ENCODE assay signal across 8 mouse cellular contexts in the genomic region with DNA sequence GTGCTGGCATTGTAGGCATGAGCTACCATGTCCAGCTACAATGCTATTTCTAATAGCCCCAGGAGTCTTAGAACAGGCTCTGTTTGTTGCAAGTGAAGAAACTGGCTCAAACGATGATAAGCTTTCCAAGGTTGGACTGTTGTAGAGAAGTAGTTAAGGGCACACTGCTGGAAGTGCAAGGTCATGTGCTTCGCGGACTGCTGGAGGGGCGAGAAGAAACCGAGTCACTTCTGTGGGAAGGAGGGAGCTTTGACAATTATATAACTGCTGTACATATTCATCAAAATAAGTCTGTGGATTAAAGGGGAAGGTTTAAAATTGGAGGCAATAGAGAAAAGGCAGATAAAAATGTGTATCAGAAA. TPM values are rescaled to one million over a fixed set of nuclear protein-coding genes. Genes with fewer than 3 reads are reported as not detected.
DNase-seq lines count a peak whose midpoint lies in the region; ATAC-seq and TF ChIP-seq lines count a peak whose summit lies in the region.

No protein-coding gene starts in this region.

- peaks cover 14% of the 10 kb centered on the region for H3K4me1 ChIP-seq in forebrain, embryonic 12.5 days
- no peaks in the 10 kb centered on the region for H3K4me1 ChIP-seq in forebrain, postnatal 0 days (ENCODE audit: insufficient read depth)
- peaks cover 2% of the 10 kb centered on the region for H3K4me1 ChIP-seq in lung, embryonic 16.5 days (replicated peaks; ENCODE audit: control insufficient read depth, insufficient read depth, low read length)
- H3K4me1 ChIP-seq in forebrain, embryonic 13.5 days = peaks cover 18% of the 10 kb centered on the region
- peaks cover 9% of the 10 kb centered on the region; the same call in 1 of the 2 replicates for H3K4me1 ChIP-seq in midbrain, embryonic 14.5 days (ENCODE audit: control insufficient read depth, insufficient read depth, low read length)

- H3K27ac ChIP-seq in forebrain, embryonic 12.5 days = peak overlapping the region; percentile 73; the same call in 1 of the 2 replicates
- no peak overlapping the region for H3K27ac ChIP-seq in forebrain, postnatal 0 days (ENCODE audit: low read depth, low read length)
- H3K27ac ChIP-seq in lung, embryonic 16.5 days (ENCODE audit: low read length) = peak overlapping the region; percentile 79
- H3K27ac ChIP-seq in forebrain, embryonic 13.5 days = peak overlapping the region; percentile 28
- 0 out of 2 replicates have a peak overlapping the region, but pooled peaks have one; percentile 49 for H3K27ac ChIP-seq in midbrain, embryonic 14.5 days (replicated peaks; ENCODE audit: low read depth, low read length)

- no peaks in the 10 kb centered on the region for H3K27me3 ChIP-seq in forebrain, embryonic 12.5 days
- no peaks in the 10 kb centered on the region for H3K27me3 ChIP-seq in forebrain, postnatal 0 days (ENCODE audit: insufficient read depth, low read length)
- no peaks in the 10 kb centered on the region for H3K27me3 ChIP-seq in lung, embryonic 16.5 days (ENCODE audit: control insufficient read depth, insufficient read depth, low read depth, low read length)
- no peaks in the 10 kb centered on the region for H3K27me3 ChIP-seq in forebrain, embryonic 13.5 days
- H3K27me3 ChIP-seq in midbrain, embryonic 14.5 days (ENCODE audit: control insufficient read depth, insufficient read depth, low read length) = no peaks in the 10 kb centered on the region

- 0 out of 2 replicates have a peak, but pooled peaks cover 5% of the 10 kb centered on the region for H3K36me3 ChIP-seq in forebrain, embryonic 12.5 days (replicated peaks)
- H3K36me3 ChIP-seq in forebrain, postnatal 0 days (ENCODE audit: insufficient read depth) = no peaks in the 10 kb centered on the region
- 0 out of 2 replicates have a peak, but pooled peaks cover 3% of the 10 kb centered on the region for H3K36me3 ChIP-seq in lung, embryonic 16.5 days (ENCODE audit: control insufficient read depth, insufficient read depth, low read length)
- H3K36me3 ChIP-seq in forebrain, embryonic 13.5 days (ENCODE audit: poor library complexity, severe bottlenecking) = no peaks in the 10 kb centered on the region; the same call in none of the 2 replicates
- H3K36me3 ChIP-seq in midbrain, embryonic 14.5 days (ENCODE audit: control insufficient read depth, insufficient read depth, low read length) = 0 out of 2 replicates have a peak, but pooled peaks cover 3% of the 10 kb centered on the region

- H3K4me2 ChIP-seq in forebrain, embryonic 12.5 days = no peak overlapping the region
- no peak overlapping the region for H3K4me2 ChIP-seq in forebrain, postnatal 0 days (ENCODE audit: low read depth)
- H3K4me2 ChIP-seq in lung, embryonic 16.5 days (ENCODE audit: low read depth, low read length) = no peak overlapping the region
- no peak overlapping the region for H3K4me2 ChIP-seq in forebrain, embryonic 13.5 days
- H3K4me2 ChIP-seq in midbrain, embryonic 14.5 days (ENCODE audit: low read length) = no peak overlapping the region

- DNase-seq in forebrain, postnatal 0 days = no peak
- no peak for DNase-seq in lung, postnatal 25 days (ENCODE audit: low spot score)
- DNase-seq in midbrain, embryonic 14.5 days = no peak
- DNase-seq in thymus, adult 18-20 months = no peak
- DNase-seq in MN1 (ENCODE audit: low spot score) = no peak

- 74% methylated on average over 5 of the region's 5 CpGs for WGBS in forebrain, embryonic 12.5 days
- 74% methylated on average over 5 of the region's 5 CpGs for WGBS in forebrain, postnatal 0 days
- WGBS in lung, embryonic 16.5 days = 61% methylated on average over 5 of the region's 5 CpGs
- WGBS in forebrain, embryonic 13.5 days = 77% methylated on average over 5 of the region's 5 CpGs
- 85% methylated on average over 5 of the region's 5 CpGs for WGBS in midbrain, embryonic 14.5 days

- H3K4me3 ChIP-seq in forebrain, embryonic 12.5 days (replicated peaks) = no peak overlapping the region
- H3K4me3 ChIP-seq in forebrain, postnatal 0 days (ENCODE audit: low read depth, low read length) = no peak overlapping the region
- H3K4me3 ChIP-seq in lung, embryonic 16.5 days (ENCODE audit: low read length) = 0 out of 2 replicates have a peak overlapping the region, but pooled peaks have one; percentile 9
- no peak overlapping the region for H3K4me3 ChIP-seq in forebrain, embryonic 13.5 days
- H3K4me3 ChIP-seq in midbrain, embryonic 14.5 days (replicated peaks; ENCODE audit: low read depth, low read length) = no peak overlapping the region

- H3K9ac ChIP-seq in forebrain, embryonic 12.5 days = no peak overlapping the region
- no peak overlapping the region for H3K9ac ChIP-seq in forebrain, postnatal 0 days
- no peak overlapping the region for H3K9ac ChIP-seq in lung, embryonic 16.5 days (ENCODE audit: low read length)
- no peak overlapping the region for H3K9ac ChIP-seq in forebrain, embryonic 13.5 days
- no peak overlapping the region for H3K9ac ChIP-seq in midbrain, embryonic 14.5 days (replicated peaks; ENCODE audit: low read length)

- ATAC-seq in forebrain, embryonic 12.5 days (ENCODE audit: low FRiP score) = no peak
- no peak for ATAC-seq in forebrain, postnatal 0 days
- ATAC-seq in lung, embryonic 16.5 days (ENCODE audit: low read depth) = peak; percentile 8; the same call in 1 of the 2 replicates
- ATAC-seq in forebrain, embryonic 13.5 days = no peak
- ATAC-seq in midbrain, embryonic 14.5 days (ENCODE audit: low FRiP score, low TSS enrichment) = no peak

- no peaks in the 10 kb centered on the region for H3K9me3 ChIP-seq in forebrain, embryonic 12.5 days
- H3K9me3 ChIP-seq in forebrain, postnatal 0 days (ENCODE audit: low read length) = no peaks in the 10 kb centered on the region
- no peaks in the 10 kb centered on the region for H3K9me3 ChIP-seq in lung, embryonic 16.5 days (ENCODE audit: control insufficient read depth, low read length)
- no peaks in the 10 kb centered on the region for H3K9me3 ChIP-seq in forebrain, embryonic 13.5 days (replicated peaks)
- no peaks in the 10 kb centered on the region for H3K9me3 ChIP-seq in midbrain, embryonic 14.5 days (ENCODE audit: control insufficient read depth, low read length)

- TF ChIP-seq CTCF in forebrain, postnatal 0 days (IDR thresholded peaks at IDR 0.05; ENCODE audit: low read depth) = no peak

RNA-seq across cellular contexts. Expression of a gene that starts 8.8 kb away (rescaled TPM):
- polyA plus RNA-seq in forebrain, embryonic 12.5 days (2016; fragmentation: Nextera tagmentation; extraction: Ambion mirVana) = 197 and 211 TPM in 2 replicates
- 270 and 334 TPM in 2 replicates for total RNA-seq in forebrain, postnatal 0 days (2014; rRNA removed)
- polyA plus RNA-seq in forebrain, postnatal 0 days (2015; fragmentation: Nextera tagmentation; extraction: Ambion mirVana) = 165 and 175 TPM in 2 replicates
- polyA plus RNA-seq in lung, embryonic 16.5 days (2015; fragmentation: Nextera tagmentation; extraction: Ambion mirVana) = 201 and 210 TPM in 2 replicates
- polyA plus RNA-seq in forebrain, embryonic 13.5 days (2015; fragmentation: Nextera tagmentation; extraction: Ambion mirVana) = 173 and 185 TPM in 2 replicates
- polyA plus RNA-seq in midbrain, embryonic 14.5 days (2014; fragmentation: Nextera tagmentation; extraction: Ambion mirVana) = 204 and 221 TPM in 2 replicates

RNA-seq across cellular contexts. Expression of a gene that starts 54.7 kb away (rescaled TPM):
- polyA plus RNA-seq in forebrain, embryonic 12.5 days (2016; fragmentation: Nextera tagmentation; extraction: Ambion mirVana) = 78.7 and 102 TPM in 2 replicates
- total RNA-seq in forebrain, postnatal 0 days (2014; rRNA removed) = 59.9 and 78.4 TPM in 2 replicates
- polyA plus RNA-seq in forebrain, postnatal 0 days (2015; fragmentation: Nextera tagmentation; extraction: Ambion mirVana) = 76.0 and 95.9 TPM in 2 replicates
- polyA plus RNA-seq in lung, embryonic 16.5 days (2015; fragmentation: Nextera tagmentation; extraction: Ambion mirVana) = 146 and 148 TPM in 2 replicates
- polyA plus RNA-seq in forebrain, embryonic 13.5 days (2015; fragmentation: Nextera tagmentation; extraction: Ambion mirVana) = 86.9 and 99.0 TPM in 2 replicates
- 93.6 and 96.4 TPM in 2 replicates for polyA plus RNA-seq in midbrain, embryonic 14.5 days (2014; fragmentation: Nextera tagmentation; extraction: Ambion mirVana)

RNA-seq across cellular contexts. Expression of a gene that starts 56.7 kb away (rescaled TPM):
- polyA plus RNA-seq in forebrain, embryonic 12.5 days (2016; fragmentation: Nextera tagmentation; extraction: Ambion mirVana) = 18.5 and 20.1 TPM in 2 replicates
- total RNA-seq in forebrain, postnatal 0 days (2014; rRNA removed) = 37.6 and 43.7 TPM in 2 replicates
- 21.5 and 21.8 TPM in 2 replicates for polyA plus RNA-seq in forebrain, postnatal 0 days (2015; fragmentation: Nextera tagmentation; extraction: Ambion mirVana)
- polyA plus RNA-seq in lung, embryonic 16.5 days (2015; fragmentation: Nextera tagmentation; extraction: Ambion mirVana) = 5.9 and 11.0 TPM in 2 replicates
- polyA plus RNA-seq in forebrain, embryonic 13.5 days (2015; fragmentation: Nextera tagmentation; extraction: Ambion mirVana) = 19.1 and 23.1 TPM in 2 replicates
- polyA plus RNA-seq in midbrain, embryonic 14.5 days (2014; fragmentation: Nextera tagmentation; extraction: Ambion mirVana) = 21.7 and 30.6 TPM in 2 replicates
